Comparison of ENCODE assay signal across 8 mouse cellular contexts in the genomic region with DNA sequence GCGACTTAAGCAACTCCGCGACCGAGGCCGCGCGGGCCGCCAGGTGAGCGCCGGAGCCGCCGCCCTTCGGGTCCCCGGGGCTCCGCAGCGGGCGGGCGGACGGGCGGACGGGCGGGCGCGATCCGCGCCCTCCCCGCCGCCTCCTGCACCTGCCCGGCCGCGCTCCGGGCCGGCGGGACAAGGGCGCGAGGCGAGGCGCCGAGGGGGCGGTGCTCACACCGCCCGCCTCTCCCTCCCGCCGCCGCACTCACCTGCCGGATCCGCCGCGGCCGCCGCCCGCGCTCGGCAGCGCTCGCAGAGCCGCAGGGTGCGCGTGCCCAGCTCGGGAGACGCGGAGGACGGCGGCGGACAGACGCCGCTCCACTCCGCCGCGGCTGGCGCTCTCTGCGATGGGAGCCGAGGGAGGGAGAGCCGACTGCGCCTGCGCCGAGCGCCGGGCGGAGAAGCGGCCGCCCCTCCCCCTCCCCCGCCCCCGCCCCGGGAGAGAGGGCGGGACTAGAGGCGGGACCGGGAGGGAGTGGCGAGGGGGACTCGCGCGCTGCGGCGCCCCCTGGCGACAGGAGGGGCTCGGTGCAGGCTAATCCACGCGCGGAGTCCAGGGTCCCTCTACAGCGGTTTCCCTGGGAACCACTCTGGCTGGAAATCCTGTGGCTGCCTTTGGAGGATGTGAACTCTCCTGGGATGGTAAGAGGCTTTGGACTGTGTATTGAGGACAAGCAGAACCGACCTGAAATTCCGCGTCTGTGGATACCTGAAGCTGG. TPM values are rescaled to one million over a fixed set of nuclear protein-coding genes. Genes with fewer than 3 reads are reported as not detected.
A peak's percentile ranks its signal among the peaks of the same experiment; 100 is the strongest.
DNase-seq lines count a peak whose midpoint lies in the region; ATAC-seq lines count a peak whose summit lies in the region.

A gene (minus strand): TSS at position 761 of the 761 bp plus-strand sequence.

- peaks cover 3% of the 10 kb centered on the region for H3K27me3 ChIP-seq in megakaryocyte, embryonic 14.5 days (replicated peaks)

- peak; percentile 90 for DNase-seq in ZHBTc4 (ENCODE audit: low read depth, low spot score)
- peak; percentile 79 to 82 for DNase-seq in gastrocnemius, adult 8-10 months (ENCODE audit: low spot score in 2 of 2)
- peak; percentile 77 for DNase-seq in hindlimb bud, embryonic 11.5 days (ENCODE audit: extremely low spot score, low read depth, low spot score)
- DNase-seq in left cerebral cortex, adult 8-10 months (ENCODE audit: low spot score in 2 of 2): peak; percentile 82 to 86
- peak; percentile 93 to 94 for DNase-seq in right cerebral cortex, postnatal 10 days (ENCODE audit: low spot score in 2 of 2)
- DNase-seq in urinary bladder, postnatal 25 days (ENCODE audit: low spot score): peak; percentile 91

- H3K4me3 ChIP-seq in megakaryocyte, embryonic 14.5 days (replicated peaks): peak within 1 kb of the TSS; percentile 94

- H3K4me1 ChIP-seq in megakaryocyte, embryonic 14.5 days: peaks cover 18% of the 10 kb centered on the region

- ATAC-seq in common myeloid progenitor, adult 5-6 weeks (replicated peaks; ENCODE audit: low read depth, poor library complexity, severe bottlenecking): peak; percentile 95

- peaks cover 19% of the 10 kb centered on the region for H3K9me3 ChIP-seq in megakaryocyte, embryonic 14.5 days

- H3K36me3 ChIP-seq in megakaryocyte, embryonic 14.5 days (replicated peaks; ENCODE audit: low read length): peaks cover 4% of the 10 kb centered on the region

RNA-seq across cellular contexts. Expression of the gene that starts here (rescaled TPM):
- 8.2 and 14.3 TPM in 2 replicates for total RNA-seq in common myeloid progenitor, adult 5-6 weeks (2017)
- 10 to 100 TPM; 25.0 to 47.1 (median 34.0) TPM for total RNA-seq in gastrocnemius, adult 8-10 months (2022)
- 10 to 100 TPM; 37.9 to 43.1 (median 39.6) TPM for total RNA-seq in left cerebral cortex, adult 8-10 months (2022)
- 4.8 TPM in 1 of 2 replicates, not detected in the other for polyA plus RNA-seq in megakaryocyte, embryonic 14.5 days (2012; ENCODE audit: insufficient read depth, low replicate concordance)

Comparison
In these comparisons a context has a peak if more than half of its experiments do, and no peak if none do; other contexts are left out.
1. Peak in every context shown above with its lines: DNase-seq, ATAC-seq and H3K4me3 ChIP-seq.